Mouse (Mus musculus): ENCODE results near the gene Dhx32.

DNA sequence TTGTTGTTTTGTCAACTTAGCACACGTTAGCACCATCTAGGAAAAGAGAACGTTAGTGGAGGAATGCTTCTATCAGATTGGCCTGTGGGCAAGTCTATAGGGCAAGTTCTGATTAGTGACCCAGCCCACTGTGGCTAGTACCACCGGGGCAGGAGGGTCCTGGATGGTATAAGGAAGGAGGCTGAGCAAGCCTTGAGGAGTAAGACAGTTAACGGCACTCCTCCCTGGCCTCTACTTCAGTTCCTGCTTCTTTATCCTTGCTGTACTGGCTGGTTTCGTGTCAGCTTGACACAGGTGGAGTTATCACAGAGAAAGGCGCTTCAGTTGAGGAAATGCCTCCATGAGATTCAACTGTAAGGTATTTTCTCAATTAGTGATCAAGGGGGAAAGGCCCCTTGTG, 5.0 kb upstream of the Dhx32 start:
- TF ChIP-seq CTCF (IDR thresholded peaks at IDR 0.05) (no peak), POLR2A (IDR thresholded peaks at IDR 0.05; ENCODE audit: insufficient read depth, low read depth, low read length) (no peak), EP300 (IDR thresholded peaks at IDR 0.05; ENCODE audit: insufficient read depth, low read depth, low read length) (no peak)
